Mouse (Mus musculus) heart, postnatal 14 days (tissue): ENCODE measurements around the gene Sh2b2. TPM values are rescaled to one million over a fixed set of nuclear protein-coding genes. Genes with fewer than 3 reads are reported as not detected.
A peak's percentile ranks its signal among the peaks of the same experiment; 100 is the strongest.

Experiments
- DNase-seq, 2 experiments: peaks; one replicate each; pipeline ENCODE4 v3.0.0; 2021 to 2022
- intact Hi-C: fragments of 180-260 bp; cut with DNase I; formaldehyde crosslinking; loops from one replicate; pipeline ENCODE4 v1.15.1; 2025
- long read RNA-seq, 2 experiments: library from polyadenylated mRNA; stranded (forward); transcript quantifications; one replicate each; pipeline ENCODE4 v2.0.0; 2021
- total RNA-seq, 2 experiments: library from RNA; stranded (reverse); gene quantifications; 2 replicates each; pipeline ENCODE4 v1.2.3; 2021

Gene Sh2b2
- total RNA-seq, result 1 to 10 TPM; 1.6 TPM
- long read RNA-seq, experiment 1, partial matches to known transcripts, result 0 of 1 reads
- long read RNA-seq, experiment 1, other reads (novel, unspliced or antisense), result 0 of 1 reads
- long read RNA-seq, experiment 2, partial matches to known transcripts, result 1 of 2 reads
- long read RNA-seq, experiment 2, other reads (novel, unspliced or antisense), result 0 of 2 reads

DNA sequence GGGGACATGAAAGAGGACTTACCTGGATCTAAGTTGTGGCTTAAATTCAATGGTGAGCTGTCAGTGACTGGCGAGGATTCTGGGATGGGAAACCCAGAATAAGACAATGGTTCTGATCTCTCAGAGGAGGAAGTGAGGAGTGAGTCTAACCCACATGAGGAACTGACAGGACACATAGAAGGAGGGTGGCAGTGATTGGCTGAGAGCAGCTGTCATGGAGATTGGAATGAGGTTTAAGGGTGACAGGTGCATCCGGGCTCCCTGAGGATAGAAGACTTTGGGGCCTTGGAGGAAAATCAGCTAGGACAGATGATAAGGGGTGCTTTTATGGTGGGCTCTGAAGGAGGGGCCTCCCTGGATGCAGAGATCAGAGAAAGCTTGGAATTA is at the start of gene Sh2b2:
Gene Sh2b2, minus strand, starts transcription at position 105 of the 387 bp plus-strand sequence.
- DNase-seq, result no peak
- intact Hi-C loops, result no loop called here

DNA sequence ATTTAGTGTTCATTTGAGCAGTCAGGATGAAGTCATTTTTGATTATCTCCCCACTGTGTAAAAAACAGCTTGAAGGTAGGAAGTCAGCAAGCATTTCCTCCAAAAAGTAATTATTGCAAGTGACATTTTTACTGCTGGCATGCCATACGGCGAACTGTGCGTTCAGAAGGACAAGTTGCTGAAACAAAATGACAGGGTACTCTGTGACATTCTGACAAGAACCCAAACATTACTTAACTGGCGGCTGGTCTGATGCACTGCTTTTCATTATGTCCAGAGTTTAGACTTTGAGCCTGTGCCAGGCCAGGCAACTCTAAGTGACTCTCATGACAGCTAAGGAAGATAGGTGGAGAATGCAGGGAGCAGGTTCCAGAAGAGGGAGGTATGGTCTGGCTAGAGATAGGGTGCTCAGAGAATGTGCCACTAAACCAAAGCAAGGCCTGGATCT is 46.6 kb upstream of the Sh2b2 start:
- intact Hi-C loops, result no loop called here
- peak in 1 of 2 experiments; percentile 25 for DNase-seq

DNA sequence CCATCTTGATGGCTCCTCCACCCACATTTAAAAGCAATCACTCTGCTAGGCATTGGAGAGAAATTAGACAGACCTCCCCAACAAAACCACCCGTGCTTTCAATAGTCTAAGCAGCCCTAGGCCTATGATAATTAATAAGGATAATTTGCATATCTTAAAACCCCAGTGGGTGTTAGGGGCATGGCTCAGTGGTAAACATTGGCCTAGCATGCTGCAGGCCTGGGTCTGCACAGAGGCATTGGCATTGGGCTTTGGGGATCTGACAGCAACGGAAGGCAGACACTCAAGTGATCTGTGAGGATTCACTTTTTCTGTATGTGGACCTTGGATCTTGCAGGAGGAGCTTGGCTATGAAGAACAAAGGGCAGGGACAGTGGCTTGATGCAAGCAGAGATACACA is 46.0 kb upstream of the Sh2b2 start:
- intact Hi-C loops, result no loop called here
- no peak for DNase-seq

DNA sequence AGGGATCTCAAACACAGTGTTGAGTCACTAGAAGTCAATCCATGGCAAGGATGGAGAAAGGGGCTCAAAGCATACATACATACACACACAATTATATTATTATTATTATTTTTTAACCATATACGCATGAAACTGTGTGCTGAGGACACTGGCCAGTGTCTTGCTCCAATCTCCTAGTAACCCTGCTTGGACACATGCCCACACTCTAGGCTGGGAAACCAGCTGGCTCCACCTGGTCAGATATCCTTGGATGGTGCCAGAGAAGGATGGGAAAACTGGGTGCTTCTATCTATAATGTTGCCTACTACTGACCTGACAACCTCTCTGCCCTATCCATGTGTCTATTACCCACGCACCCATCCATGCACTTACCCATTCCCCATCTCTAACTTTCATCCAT is 45.2 kb upstream of the Sh2b2 start:
- DNase-seq, result peak; percentile 24 to 50
- intact Hi-C loops, result no loop called here

DNA sequence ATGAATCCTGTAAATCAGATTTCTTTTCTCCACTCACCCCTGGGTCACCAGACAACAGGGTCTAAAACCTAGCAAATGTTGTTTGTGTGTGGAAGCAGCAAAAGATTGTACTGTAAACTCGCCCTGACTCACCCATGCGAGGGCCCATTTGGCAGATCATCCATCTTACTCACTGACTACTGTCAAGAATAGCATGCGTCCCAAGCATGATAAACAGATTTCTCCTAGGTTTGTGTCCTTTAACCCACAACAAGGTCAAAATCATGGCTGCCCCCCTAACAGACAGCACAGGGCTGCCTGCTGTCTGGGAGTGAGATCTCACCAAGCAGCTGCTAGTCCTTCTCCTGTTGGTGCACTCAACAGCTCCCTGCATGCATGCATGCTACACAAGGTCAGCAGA is 43.4 kb upstream of the Sh2b2 start:
- intact Hi-C loops, result no loop called here
- DNase-seq, result no peak

DNA sequence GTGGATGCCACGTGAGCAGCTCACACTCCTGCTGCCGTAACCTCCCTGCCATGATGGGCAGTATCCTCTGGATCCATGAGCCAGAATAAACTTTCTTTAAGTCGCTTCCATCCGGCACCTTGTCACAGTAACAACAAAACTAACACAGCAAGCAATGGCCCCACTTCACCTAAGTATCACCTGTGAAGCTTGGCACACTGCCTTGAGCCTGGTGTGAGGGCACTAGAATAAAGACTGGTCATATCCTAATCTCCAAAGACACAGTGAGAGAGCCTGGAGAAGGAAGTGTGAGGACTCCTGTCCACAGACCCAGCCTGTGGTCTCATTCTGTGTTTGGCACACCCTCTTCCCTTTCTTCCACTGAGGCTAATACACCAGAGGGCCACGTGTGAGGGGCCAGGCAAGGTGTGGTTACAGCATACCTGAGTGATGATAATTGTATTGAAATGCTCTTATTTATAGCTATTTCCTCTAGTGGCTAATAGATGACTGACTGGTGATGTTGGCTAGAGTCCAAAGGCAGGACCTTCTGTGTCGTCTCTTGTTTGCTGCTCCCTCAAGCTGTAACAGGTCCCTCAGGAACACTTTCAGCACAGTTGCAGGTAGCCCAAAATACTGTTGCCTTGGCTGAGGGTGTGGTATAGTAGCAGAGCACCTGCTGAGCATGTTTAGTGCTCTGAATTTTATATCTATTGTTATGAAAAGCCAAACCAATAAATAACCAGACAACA is 42.2 kb upstream of the Sh2b2 start:
- DNase-seq, result no peak
- intact Hi-C loops, result no loop called here

DNA sequence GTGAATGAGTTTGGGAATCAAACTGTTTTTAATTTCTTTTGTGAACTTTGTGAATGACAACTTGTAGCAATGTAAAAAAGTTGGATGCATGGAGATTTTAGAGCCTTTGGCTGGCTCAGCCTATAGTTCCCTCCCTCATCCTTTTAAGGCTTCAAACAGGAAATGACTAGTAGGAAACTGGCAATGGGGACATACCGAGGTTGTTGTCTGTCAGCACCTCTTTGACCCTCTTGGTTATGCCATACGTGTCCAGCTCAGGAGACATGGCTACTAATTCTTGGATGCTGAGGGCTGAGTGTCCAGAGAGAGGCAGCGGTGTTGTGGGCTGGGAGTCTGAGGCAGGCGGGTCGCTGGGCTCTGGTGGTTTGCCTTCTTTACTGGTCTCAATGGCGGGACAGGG is 40.2 kb upstream of the Sh2b2 start:
- no peak for DNase-seq
- intact Hi-C loops, result no loop called here

DNA sequence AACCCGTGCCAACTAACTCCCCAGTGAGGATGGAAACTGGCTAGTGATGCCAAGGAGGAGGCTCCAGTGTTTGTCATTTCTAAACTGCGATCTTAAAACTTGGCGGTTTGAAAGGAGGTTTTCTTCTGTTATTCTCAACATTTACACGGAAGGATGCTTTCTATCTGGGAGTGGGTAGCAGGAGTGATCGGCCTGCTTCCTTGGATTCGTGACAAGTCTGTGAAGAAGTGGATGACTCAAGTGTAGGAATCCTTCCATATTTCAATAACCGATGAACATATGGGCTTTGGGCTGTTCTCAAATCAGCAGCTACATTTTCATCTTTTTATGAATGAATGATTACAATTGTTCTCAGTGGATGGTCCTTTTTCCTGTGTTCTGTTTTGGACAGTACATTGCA is 38.8 kb upstream of the Sh2b2 start:
- intact Hi-C loops, result no loop called here
- DNase-seq, result no peak

DNA sequence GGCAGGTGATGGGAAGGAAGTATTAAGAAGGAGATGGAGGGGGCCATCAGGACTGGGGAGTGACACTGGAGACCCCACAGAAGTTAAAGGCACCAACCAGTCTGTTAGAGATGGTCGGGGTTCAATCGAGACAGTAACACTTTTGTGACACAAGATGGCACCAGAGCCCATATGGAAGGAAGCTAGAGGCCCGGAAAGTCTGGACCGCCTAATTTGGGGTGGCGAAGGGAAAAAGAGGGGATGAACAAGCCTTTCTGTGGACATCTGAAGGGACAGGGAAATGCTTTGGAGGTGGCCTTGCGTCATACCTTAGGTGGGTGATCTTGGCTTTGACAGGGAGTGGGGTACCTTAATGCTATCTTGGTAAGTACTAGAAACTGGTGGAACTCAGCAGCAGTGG is 35.0 kb upstream of the Sh2b2 start:
- peak in 1 of 2 experiments; percentile 42 for DNase-seq
- intact Hi-C loops, result loop anchor here (2.0 to 5.0 kb wide), 3 partner anchors 286 to 383 kb away; partner anchors contain the start of gene Cux1

DNA sequence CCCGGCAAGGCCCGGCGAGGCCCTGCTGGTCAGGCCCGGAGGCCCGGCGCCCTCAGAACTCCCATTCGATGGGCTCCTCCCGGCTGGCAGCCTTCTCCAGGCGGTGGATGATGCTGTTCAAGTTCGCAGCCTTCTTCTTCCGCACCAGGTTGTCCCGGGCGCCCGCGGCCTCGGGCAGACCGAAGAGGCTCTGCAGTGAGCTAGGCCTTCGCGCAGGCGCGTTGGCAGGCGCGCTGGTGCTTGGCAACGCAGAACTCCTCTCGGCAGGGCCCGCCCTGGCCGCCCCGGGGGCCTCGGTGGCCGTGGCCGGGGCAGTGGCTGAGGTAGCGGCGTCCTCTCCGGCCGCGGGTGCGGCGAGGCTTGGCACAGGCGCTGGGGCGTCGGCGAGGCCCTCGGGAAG is 28.4 kb upstream of the Sh2b2 start:
- intact Hi-C loops, result no loop called here
- DNase-seq, result no peak

DNA sequence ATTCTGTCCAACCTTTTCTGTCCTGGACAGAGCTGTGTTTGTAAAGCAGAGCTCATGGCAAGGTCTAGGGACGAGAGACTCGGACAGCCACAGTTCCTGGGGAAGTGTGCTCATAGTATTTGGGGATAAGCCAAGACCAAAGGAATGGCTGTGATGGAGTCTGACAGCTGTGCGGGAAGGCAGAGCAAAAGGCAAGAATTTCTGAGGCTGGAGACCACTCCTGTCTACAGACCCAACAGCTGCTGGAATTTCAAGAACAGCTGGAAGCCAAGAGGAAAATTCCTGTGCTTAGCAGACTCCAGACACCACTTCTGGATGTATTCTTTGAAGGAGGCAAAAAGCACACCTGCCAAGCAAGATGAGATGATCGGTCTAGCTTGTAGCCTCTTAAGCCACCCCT is 23.6 kb upstream of the Sh2b2 start:
- no peak for DNase-seq

DNA sequence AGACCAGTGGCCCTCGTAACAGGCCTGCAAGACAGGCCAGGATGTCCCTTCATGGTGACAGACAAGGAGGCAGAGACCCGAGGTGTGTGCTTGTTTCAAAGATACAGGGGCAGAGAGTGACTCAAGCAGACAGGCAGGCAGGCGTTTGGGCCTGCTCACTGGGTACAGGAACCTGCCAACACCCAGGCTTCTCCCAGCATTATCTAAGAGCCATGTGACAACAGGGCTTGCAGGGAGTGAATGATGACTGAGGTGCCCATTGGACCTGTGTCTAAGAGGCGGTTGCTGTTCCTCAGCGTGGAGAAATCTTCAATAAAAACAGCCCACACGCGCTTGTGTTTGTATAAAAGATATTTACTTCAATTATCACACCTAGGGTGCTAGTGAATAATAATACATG is 19.7 kb upstream of the Sh2b2 start:
- intact Hi-C loops, result no loop called here
- DNase-seq, result no peak

More for the DNA sequence above, 23.6 kb upstream of the Sh2b2 start:
- intact Hi-C loops, result no loop called here

DNA sequence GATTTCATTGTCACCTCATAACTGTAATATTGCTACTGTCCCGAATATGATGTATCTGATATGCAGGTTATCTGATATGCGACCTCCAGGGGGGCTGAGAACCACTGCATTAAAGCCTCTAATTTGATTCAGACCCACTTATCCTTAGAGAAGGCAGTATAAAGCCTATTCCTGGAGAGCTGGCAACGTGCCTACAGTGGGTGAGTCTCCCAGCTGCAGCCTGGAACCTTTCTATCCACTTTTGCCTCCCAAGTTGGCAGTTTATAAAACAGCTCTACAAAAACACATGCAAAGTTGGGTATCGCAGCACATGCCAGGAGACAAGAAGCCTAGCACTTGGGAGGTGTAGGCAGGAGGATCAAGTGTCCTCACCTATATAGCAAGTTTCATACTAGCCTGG is 17.0 kb upstream of the Sh2b2 start:
- DNase-seq, result no peak
- intact Hi-C loops, result no loop called here

DNA sequence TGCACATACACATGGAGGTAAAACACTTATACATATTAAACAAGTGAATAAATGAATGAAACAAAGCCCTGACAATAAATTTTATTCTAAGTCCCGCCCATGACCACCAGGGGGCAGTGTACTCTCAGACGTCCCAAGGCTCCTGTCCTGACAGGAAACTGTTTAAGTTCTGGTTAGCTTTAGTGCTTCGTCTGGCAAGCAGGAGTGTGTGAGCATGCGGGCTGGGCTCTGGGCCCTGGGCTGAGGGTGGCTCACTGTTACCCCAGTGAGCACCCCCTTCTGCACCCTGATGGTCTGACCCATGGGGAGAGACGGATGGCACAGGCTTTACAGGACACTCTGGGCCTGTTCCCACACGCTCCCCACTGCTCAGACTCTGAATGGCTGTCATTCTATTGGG is 12.6 kb upstream of the Sh2b2 start:
- intact Hi-C loops, result loop anchor here (1.0 to 5.0 kb wide), 4 partner anchors 363 to 498 kb away; no protein-coding TSS in a partner anchor
- DNase-seq, result peak; percentile 70 to 82

DNA sequence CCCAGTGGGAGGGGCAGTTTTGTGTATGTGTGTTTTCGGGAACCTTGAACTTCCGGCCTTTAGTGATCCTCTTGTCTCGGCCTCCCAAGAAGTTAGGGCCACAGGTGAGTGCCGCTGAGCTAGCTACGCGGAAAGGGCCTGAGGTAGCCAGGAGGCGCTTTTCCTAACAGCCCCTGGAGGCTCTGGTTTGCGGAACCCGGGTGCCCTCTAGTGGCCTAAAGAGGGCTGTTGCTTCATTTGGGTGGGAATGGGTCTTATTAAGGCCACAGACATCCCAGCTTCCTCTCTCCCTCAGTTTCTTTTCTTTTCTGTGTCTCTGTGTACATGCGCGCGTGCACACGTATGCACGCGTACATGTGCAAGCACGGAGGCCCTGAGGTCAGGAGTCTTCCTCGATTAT is 6.5 kb upstream of the Sh2b2 start:
- intact Hi-C loops, result loop anchor here (1.0 to 5.0 kb wide), 2 partner anchors 52 to 116 kb away; partner anchors contain the start of genes Alkbh4 and Lrwd1

DNA sequence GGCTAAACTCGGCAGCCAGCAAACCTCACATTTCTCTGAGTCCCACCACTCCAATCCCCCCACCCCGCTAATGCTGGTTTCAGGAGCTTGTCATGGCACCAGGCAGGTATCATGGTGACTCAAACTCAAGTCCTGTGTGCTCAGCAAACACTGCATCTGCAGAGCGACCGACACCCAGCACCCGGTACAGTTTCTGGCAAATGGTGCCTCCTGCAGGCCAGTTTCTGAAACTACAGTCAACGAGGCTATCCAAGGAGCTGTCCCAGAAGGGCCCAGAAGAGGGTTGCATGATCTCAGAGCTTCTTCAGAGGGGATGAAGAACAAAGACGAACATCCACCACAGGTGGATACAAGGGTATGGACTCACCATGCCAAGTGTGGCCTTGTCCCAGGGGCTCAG is 4.6 kb upstream of the Sh2b2 start:
- DNase-seq, result peak; percentile 42 to 57
- intact Hi-C loops, result loop anchor here (5.0 kb wide), 1 partner anchor 114 kb away; the partner anchor contains the start of genes Alkbh4 and Lrwd1

More for the DNA sequence above, 6.5 kb upstream of the Sh2b2 start:
- DNase-seq, result peak; percentile 80 to 86

DNA sequence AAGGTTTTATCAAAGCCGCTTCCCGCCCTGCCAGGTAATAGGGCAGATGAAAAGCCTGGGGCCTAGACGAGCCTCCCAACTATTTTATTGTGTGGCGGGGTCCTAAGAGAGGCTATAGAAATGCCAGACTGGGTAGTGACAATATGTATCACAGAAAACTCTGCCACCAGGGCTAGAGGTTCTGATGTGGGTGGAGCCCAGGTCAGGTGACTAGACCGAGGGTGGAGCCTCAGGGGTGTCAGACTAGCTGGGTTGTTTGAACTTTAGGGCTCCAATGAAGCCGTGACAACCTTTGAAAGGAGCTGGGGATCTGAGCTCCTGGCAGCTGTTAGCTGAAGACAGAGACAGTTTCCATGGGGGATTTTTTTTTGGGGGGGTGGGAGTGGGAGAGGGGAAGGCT is 2.1 kb upstream of the Sh2b2 start:
- intact Hi-C loops, result no loop called here
- DNase-seq, result no peak

DNA sequence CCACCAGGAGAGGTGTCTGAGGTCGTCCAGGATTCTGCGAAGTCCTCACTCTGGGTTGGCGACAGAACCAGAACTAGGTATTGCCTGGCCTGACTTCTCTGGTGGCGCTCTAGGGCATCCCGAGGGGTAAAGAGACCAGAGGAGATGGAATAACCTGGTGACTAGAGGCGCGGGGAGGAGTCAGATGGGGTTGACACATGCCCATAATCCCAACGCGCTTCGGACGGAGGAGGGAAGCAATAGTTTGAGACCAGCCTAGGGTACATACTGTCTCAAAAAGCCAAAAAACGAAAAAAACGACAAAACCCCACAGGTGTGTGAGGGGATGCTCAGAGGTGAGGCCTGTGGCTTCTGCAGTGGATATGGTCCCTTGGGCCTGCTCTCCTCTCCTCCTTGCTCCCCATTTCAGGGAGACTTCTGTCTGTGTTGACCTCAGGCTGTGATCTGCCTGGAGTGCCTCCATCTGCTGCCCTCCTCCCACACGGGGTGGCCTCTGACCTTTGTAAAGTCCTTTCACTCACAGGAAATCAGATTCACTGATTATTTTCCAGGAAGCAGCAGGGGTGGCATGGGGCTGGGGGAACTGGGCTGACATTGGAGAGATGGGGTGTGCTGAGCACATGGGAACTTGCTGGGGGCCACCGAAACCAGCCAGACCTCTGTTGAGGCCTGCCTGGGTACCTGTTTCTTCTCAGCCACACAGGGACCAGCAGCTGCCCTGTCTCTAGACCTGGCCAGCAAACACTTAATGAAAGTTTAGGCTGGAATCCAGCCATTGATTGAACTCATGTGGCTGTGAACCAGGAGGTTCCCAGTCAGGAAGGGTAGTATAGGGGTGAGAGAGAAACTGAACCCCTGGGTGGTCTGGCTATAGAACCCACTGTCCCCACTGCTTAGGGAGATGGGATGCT is 560 bp downstream of the Sh2b2 start:
- intact Hi-C loops, result no loop called here
- no peak for DNase-seq

DNA sequence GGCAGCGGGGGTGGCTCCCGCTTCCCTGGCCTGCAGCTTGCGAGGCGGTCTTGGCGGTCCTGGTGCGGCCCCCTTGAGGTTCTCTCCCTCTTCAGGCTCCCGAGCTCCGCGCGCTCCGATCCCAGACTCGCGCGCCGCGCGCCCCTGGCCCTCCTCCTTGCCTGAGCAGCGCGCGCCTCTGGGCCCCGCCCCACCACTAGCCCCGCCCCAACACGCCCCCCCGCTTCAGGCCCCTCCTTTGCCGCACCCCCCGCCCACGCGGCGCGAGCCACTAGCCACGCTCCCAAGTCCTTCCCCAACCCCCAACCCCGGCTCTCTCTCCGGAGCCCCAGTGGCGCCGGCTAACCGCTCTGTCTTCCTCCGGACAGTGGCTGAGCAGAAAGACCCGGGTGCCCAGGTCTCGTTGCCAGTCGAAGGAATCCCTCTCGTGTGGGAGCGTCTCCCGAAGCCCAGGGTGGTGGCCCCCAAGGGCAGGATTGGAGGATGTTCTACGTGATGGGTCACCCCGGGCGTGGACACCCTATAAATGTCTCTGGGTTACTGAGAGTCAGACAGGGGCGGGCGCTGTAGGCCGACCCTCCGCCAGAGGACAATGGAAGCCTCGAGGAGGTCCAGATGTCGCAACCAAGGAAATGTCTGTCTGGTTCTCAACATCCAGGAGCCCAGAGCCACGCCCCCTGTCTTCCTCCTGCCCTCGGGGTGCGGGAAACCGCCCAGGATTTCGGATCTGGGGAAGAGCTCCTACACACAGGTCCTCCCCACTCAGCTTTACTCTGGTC is 1.4 kb downstream of the Sh2b2 start:
- DNase-seq, result peak; percentile 83 to 88
- intact Hi-C loops, result no loop called here
